In the genomic region with DNA sequence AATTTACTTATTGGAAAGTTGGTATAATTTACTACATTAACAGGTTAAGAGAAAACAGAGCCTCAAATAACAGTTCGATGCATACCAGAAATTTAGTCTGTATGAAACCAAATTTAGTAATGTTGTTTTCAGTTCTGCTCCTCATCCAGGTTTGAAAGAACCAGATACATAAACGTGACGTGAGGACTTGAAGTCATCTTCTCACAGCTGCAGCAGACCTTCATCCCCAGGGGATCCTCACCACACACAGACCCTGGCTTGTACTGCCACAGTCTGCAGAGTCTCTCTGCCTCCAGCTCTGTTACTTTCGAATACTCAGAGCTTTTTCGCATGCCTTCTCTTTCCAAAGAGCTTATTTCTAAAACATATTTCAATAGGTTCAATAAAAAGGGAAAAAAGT, we compare ENCODE assay signal across 26 mouse cellular contexts.
"Had no signal": no experiment of that assay in that cellular context is flagged by ENCODE, and none has a peak within 500 bp of the region (broad histone marks: within the 10 kb centered on the region; RNA-seq: fewer than 3 reads in every experiment).

No protein-coding gene starts in this region.

- H3K36me3 ChIP-seq: heart, embryonic 15.5 days; hindbrain, embryonic 13.5 days; hindbrain, embryonic 15.5 days; kidney, embryonic 15.5 days; limb, embryonic 13.5 days; limb, embryonic 15.5 days; liver, embryonic 12.5 days had no signal

- H3K4me2 ChIP-seq: heart, embryonic 11.5 days; heart, embryonic 13.5 days; heart, embryonic 15.5 days; hindbrain, embryonic 13.5 days; hindbrain, embryonic 15.5 days; kidney, embryonic 15.5 days; limb, embryonic 13.5 days; limb, embryonic 15.5 days; liver, embryonic 12.5 days had no signal

- H3K9ac ChIP-seq: heart, embryonic 13.5 days; heart, embryonic 15.5 days; hindbrain, embryonic 13.5 days; hindbrain, embryonic 15.5 days; kidney, embryonic 15.5 days; limb, embryonic 13.5 days; limb, embryonic 15.5 days; liver, embryonic 12.5 days; liver, embryonic 14.5 days had no signal

- H3K9me3 ChIP-seq: heart, embryonic 13.5 days; heart, embryonic 15.5 days; hindbrain, embryonic 13.5 days; hindbrain, embryonic 15.5 days; kidney, embryonic 15.5 days; limb, embryonic 13.5 days; limb, embryonic 15.5 days; liver, embryonic 12.5 days had no signal

- ATAC-seq: hindbrain, postnatal 0 days; intestine, embryonic 16.5 days; liver, embryonic 12.5 days had no signal

- H3K4me1 ChIP-seq: heart, embryonic 13.5 days; heart, embryonic 15.5 days; kidney, embryonic 15.5 days; liver, embryonic 12.5 days had no signal

- H3K27ac ChIP-seq: heart, adult 2 months; heart, embryonic 13.5 days; heart, embryonic 15.5 days; hindbrain, embryonic 13.5 days; hindbrain, embryonic 15.5 days; hindbrain, postnatal 0 days; kidney, embryonic 15.5 days; kidney, postnatal 0 days; limb, embryonic 13.5 days; limb, embryonic 15.5 days; liver, embryonic 12.5 days; liver, embryonic 14.5 days had no signal

- H3K4me3 ChIP-seq: heart, adult 2 months; heart, embryonic 13.5 days; heart, embryonic 15.5 days; hindbrain, embryonic 13.5 days; hindbrain, embryonic 15.5 days; kidney, embryonic 15.5 days; limb, embryonic 13.5 days; limb, embryonic 15.5 days; liver, embryonic 12.5 days had no signal

- DNase-seq: gastrocnemius, postnatal 14 days; gastrocnemius, postnatal 36 days; heart, adult 11 months; heart, adult 2 months; heart, postnatal 14 days; heart, postnatal 36 days; kidney, adult 11 months; kidney, adult 2 months; kidney, adult 9 months; kidney, postnatal 14 days; kidney, postnatal 36 days; layer of hippocampus, adult 9-11 months; layer of hippocampus, postnatal 36 days had no signal

- H3K27me3 ChIP-seq: heart, embryonic 13.5 days; heart, embryonic 15.5 days; hindbrain, embryonic 13.5 days; hindbrain, embryonic 15.5 days; kidney, embryonic 15.5 days; limb, embryonic 13.5 days; limb, embryonic 15.5 days; liver, embryonic 12.5 days had no signal
